Mouse (Mus musculus): ENCODE data around the gene Tepsin. TPM values are rescaled to one million over a fixed set of nuclear protein-coding genes. Genes with fewer than 3 reads are reported as not detected.

The Tepsin gene
- total RNA-seq (2021): 1 to 10 TPM; 4.2 to 5.6 TPM
- long read RNA-seq, experiment 1, transcript Tepsin-202 (13 exons, 2,770 nt): major isoform, 5 of 10 reads
- long read RNA-seq, experiment 1, partial matches to known transcripts: 1 of 10 reads
- long read RNA-seq, experiment 1, other reads (novel, unspliced or antisense): 4 of 10 reads
- long read RNA-seq, experiment 2, transcript Tepsin-202 (13 exons, 2,770 nt): major isoform, 7 of 12 reads
- long read RNA-seq, experiment 2, partial matches to known transcripts: 2 of 12 reads
- long read RNA-seq, experiment 2, other reads (novel, unspliced or antisense): 3 of 12 reads

DNA sequence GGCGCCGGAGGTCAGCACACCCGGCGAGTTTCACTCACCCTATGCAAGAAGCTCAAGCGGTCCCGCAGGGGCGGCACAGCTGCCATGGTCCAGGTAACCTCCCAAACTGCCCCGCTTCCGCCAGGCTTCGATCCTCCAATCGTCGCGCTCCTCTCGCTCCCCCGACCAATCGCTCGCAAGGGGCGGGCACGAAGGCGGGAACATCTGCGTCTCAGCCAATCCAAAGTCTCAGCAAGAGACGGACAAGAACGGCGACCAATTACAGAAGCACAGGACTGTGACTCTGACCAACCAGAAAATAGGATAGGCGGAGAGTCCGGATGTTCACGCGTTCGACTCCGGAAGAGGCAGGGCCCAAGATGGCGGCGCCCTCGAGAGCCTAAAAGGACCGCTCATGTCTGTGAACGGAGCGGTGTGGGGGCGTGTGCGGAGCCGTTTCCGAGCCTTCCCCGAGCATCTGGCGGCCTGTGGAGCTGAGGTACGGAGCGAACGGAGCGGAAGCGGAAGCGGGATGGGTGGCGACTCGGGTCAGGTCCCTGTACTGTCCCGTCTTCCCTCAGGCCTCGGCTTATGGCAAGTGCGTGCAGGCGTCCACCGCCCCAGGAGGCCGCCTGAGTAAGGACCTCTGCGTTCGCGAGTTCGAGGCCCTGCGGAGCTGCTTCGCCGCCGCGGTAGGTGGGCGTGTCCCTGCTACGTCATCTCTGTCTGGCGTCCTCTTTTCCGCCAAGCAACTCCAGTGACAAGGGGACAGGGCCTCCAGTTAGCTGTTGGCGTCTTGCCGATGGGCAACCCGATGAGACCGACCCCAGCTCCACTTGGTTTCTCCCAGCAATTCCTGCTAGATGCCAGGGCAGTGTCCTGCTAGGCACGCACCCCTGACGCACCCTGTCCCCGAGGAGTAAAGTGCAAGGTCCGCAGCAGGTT, at the start of gene Tepsin, which contains the start of gene Ndufaf8:
Gene Tepsin (minus strand): TSS at position 144 of the 924 bp plus-strand sequence.
Gene Ndufaf8 (plus strand): TSS at position 341 of the 924 bp plus-strand sequence.
- peak; percentile 92 to 100 for DNase-seq
- intact Hi-C loops (cut with DNase I): no loop called here

DNA sequence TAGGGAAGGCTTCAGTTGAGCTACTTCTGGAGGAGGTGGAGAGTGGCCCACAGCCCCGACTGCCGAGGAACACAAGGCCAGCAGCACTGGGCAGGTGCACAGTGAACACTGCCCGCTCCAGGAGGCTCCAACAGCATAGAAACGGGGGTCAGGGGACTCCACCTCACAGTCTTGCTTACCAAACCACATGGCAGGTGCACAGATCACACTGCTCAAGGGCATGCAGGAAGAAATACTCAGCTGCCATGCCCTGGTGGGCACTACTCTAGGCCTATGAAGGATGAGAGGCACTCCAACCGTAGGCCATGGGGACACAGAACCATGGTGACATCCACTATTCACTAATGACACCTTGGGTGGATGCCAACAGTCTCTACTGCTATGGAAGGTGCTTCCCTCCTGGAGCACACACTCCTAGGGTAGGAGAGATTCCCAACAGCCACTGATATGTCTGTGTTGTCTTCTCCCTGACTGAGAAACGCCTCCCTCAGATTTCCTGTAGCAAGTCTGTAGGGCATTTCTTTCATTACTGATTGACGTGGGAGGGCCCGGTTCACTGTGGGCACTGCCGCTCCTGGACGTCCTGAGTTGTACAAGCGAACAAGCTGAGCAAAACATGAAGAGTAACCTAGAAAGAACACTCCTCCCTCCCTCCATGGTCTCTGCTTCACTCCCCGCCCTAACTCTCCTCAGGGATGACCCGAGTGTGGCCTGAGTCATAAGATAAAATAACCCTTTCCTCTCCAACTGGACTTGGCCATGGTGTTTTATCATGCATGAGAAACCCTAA, 45.4 kb upstream of the Tepsin start:
- intact Hi-C loops (cut with DNase I): no loop called here
- no peak for DNase-seq

DNA sequence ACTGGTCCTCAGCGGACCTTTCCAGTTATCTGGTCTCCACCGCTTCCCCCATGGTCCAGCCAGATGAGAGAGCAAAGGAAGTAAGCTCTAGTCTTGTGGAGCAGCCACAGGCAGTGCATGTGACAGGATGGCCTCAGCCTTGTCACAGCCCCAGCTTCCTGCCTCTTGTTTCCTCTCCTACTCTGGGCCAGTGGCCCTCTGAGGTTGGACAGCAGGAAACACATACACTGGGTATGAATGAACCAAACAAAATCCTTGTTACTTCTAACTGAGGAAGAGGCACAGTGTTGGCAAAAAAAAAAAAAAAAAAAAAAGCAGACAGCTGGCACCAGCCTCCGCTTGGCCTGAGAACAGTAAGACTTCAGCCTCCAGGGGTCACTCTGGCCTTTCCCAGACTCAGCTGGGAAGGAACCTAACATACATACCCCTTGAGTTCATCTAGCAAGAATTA, 44.1 kb upstream of the Tepsin start:
- DNase-seq: peak in 1 of 2 experiments; percentile 46
- intact Hi-C loops (cut with DNase I): no loop called here

DNA sequence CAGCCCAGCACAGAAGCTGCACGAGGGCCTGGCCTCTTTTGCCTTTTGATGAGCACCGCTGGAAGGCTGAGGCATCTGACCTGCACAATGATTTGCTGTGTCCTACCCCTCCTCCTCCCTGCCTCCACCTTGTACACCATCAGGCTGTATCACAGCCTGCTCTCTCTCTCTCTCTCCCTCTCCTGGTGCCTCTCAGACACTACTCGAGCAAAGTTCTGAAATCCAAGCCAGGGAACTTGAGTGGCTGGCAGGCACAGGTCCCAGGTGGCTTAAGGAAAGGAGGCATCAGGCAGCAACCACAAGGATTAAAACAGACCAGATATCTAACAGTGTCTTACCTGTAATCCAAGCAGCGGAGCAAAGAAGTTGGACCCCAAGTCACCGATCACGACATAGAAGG, 41.7 kb upstream of the Tepsin start:
- intact Hi-C loops (cut with DNase I): no loop called here
- no peak for DNase-seq

DNA sequence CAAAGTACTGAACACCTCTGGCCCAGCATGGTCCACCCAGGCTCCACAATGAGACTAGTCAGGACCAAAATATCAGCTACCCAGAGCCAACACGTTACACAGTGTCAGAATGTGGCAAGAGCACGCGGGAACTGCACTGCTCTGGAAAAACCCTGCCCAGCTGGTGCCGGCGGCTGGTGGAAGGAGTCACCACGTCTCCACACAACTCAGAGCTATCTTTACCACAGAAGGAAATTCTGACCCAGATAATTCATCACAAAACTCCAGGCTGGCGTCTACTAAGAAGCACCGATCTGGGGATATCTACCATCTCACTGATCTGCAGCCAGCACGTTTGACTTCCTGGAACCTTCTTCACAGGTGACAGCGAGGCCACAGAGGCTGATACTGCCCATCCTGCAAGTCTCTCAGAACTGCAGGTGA, 40.8 kb upstream of the Tepsin start:
- no peak for DNase-seq
- intact Hi-C loops (cut with DNase I): no loop called here

DNA sequence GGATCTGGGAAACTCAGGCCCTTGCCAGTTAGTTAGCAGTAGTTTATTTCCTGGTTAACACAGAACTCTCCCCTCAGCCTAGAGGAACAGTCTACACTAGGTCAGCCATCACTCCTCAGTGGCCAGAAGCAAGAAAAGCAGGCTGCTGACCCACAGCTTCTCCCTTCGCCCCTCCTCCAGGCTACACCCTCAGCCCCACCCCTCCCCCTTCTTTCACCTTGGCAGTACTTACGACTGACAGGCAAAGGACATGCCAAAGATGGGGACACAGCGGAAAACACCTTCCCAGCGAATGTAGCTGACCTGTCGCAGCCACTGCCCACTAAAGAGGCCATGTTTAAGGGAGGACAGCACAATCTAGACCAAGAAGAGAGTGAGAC, 39.1 kb upstream of the Tepsin start:
- DNase-seq: no peak
- intact Hi-C loops (cut with DNase I): no loop called here

DNA sequence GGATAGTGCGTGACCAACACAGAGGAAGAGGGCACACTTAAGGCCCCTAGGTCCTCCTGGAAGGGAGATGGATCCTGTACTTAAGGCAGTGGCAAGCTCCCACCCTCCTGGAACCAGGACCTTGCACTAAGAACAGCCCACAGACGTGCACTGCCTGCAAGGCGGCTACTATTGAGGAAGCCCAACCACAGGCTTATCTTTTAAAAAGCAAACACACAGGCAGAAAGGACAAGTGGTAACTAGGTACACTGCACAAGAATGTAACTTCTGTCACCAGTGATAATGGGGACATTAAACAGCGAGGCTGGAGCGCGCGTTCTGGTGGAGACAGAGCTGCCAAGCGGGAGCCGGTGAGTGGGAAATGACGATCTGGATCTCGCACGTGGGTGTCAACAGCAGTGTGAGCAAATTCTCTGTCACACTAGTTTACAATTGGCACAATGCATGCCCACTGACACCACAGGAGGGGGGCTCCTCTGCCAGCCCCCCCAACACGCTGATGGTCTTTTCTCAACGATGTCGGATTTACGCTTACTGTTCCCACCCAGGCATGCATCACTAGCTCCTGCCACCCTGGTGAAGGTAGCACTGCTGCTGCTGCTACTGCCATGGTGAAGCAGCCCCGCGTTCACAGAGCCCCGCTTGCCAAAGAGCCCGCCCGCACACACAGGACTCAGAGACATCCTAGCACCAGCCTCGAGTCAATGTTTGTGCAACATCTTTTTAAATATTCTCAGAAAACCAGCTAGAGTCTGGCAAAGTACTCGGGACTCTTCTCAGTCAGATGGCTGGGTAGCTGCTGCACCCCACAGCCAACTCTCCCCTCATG, 38.5 kb upstream of the Tepsin start:
- no peak for DNase-seq

DNA sequence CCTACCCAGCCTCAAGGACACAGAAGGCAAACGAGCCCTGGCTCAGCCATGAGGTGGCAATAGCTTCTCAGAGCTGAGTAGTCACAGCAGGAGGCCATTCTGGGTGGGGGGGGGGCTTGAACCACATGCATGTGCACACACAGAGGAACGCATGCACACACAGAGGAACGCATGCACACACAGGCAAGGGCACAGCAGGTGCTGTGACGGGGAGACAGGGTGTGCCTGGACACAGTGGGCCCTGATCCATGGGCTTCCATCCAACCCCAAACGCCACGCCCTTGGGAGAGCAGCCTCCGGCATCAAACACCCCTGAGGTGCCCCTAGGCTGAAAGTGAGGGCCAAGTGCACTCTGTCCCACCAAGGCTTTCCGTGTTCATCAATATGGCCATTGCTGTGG, 37.7 kb upstream of the Tepsin start:
- DNase-seq: no peak
- intact Hi-C loops (cut with DNase I): no loop called here

More for the DNA sequence above, 38.5 kb upstream of the Tepsin start:
- intact Hi-C loops (cut with DNase I): no loop called here

DNA sequence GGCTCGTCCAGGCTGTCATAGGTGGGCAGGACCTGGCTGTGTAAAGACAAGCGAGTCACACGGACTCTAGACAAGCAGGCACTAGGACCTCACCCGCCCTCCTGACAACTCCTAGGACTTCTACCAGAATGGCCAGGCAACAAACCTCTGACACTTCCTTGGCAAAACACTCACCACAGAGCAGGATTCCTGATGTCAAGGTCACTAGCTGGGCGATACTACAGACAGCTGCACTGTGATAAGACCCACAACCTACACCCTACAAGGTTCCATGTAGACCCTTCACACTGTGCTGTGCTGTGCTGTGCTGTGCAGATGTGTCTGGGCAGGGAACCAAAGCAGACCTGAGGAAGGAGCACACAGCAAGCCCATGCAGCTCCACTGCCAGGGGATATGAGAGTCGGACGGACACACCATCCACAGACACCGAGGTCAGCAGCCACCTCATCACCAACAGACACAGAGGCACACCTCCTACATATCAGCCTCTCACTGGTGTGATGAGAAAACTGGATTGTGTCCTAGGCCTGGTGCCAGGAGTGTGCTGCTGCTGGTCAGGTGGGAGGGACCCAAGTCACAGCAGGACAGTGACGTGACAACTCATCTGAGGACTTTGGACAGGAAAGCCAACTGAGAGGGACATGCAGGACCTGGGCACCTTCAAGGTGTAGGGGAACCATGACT, 36.5 kb upstream of the Tepsin start:
- intact Hi-C loops (cut with DNase I): no loop called here
- DNase-seq: no peak

DNA sequence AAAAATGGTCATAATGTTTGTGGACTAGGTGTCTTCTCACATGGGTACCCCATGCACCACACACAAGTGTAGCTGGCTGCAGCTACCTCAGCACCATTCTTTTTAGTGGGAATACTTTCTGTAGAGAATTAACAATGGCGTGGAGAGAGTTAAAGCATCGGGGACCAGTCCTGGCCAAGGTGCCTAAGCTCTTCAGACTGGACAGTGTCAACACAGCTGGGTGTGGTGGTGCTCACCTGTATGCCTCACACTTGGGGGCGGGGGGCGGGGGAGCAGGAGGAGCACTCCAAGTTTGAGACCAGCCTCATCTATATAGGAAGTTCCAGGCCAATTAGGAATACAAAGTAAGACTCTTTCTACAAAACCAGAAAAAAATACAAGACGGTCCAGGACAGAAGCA, 35.6 kb upstream of the Tepsin start:
- no peak for DNase-seq
- intact Hi-C loops (cut with DNase I): no loop called here

DNA sequence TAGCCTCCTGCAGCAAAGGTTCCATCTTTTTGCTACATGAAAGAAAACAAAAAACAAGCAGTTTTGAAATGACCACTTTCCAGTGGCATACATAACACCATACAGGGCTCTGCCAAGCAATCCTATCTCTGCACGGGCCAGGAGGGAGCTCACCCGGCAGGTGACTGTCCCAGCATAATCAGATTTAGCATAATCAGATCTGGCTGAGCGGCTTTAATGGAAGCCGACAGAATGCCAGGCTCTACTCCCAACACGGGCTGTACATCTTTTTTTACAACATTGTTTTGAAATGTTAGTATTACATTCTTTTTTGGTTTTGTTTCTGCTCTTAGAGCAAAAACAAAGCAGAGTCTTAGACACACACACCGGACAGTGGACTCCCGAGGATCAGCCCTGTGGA, 30.8 kb upstream of the Tepsin start:
- intact Hi-C loops (cut with DNase I): no loop called here
- DNase-seq: no peak

DNA sequence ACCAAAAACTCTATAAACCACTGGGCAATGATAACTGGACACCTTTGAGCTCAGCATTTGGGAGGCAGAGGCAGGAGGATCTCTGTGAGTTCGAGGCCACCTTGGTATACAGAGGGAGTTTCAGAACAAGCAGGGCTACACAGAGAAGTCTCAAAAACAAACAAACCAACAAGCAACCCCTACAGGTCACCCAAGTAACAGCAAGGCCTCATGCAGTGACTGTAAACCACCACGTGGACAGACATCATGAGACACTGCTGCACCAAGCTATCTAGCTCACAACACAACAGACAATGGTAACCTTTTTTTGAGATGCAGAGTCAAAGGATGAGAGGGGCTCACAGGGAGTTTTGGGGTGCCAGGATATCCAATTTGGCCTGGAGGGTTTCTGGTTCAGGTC, 28.3 kb upstream of the Tepsin start:
- no peak for DNase-seq
- intact Hi-C loops (cut with DNase I): no loop called here

DNA sequence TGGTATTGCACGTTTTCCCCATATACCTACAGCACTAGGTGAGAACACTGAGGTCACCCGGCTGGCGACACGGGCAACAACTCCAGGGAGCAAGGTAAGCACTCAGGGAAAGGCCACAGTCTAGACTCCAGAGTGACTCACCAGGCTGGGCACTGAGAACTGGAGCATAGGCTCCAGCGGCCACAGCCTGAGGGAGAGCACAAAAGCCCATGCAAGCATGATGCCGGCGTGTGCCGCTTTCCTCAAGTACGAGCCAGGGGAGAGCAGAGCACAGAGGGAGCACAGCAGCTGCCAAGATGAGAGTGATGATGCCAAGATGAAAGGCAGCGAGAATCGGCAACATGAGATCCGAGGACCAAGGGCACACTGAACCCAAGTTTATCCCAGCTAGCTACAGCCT, 23.6 kb upstream of the Tepsin start:
- DNase-seq: no peak
- intact Hi-C loops (cut with DNase I): no loop called here

DNA sequence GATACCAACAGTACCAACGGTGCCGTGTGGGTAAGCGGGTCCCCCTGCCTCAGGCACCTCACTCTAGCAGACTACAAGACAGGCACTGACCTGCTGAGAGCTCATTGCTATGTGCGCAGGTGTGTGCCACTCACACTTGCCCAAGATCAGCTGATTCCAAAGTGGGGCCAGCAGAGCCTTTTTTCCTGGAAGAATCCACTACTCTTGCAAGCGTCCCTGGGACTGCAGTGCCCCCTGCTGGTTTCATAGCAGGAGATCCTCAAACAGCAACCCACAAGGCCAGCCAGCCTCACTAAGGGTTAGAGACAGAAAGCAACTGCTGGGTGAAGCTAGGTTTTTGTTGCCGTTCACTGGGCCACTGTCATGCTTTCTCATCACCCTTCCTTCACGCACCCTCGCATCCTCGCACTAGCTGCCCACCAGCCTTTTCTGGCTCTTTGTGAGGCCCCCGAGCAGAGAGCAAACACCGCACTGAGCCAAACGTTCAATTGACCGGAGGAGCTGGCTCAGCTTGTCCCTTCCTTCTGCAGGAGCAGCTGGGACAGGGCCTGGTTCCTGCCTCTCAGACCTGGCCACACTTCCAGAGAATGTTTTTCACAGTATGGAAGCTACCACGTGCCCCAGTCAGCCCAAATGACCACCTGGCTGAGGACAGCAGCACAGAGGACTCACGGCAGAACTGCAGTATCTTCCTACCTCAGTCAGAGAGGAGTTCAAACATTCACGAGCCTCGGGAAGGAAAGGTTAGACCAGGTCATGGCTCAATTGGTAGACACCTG, 22.3 kb upstream of the Tepsin start:
- intact Hi-C loops (cut with DNase I): no loop called here
- peak in 1 of 2 experiments; percentile 45 for DNase-seq

DNA sequence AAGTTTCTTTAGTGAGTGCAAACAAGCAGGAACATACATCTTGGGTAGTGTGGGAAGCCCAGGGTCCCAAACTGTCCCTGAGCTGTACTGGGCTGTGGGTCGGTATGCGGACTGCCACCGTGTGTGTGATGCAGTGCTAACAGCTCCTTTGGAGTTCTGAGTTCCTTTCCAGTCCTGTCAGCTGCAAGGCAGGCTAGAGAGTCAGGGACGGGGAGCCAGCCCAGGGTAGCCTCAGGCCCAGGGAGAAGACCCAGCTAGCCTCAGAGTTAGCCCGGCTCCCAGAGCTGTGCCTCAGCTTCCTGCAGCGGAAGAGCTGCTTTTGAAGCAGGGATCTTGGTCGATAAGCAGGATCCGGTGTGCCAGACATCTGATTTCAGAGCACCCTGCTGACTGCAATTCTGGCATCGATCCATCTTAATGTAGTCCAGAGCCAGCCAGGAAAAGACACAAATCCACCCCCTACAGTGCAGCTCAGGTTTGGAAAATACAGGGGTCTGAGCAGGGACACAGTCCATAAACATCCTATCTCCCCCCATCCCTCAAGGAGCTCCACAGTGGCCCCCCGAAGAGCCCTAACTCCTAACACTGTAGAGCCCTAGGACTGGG, 21.5 kb upstream of the Tepsin start:
- intact Hi-C loops (cut with DNase I): loop anchor here (5.0 kb wide), 1 partner anchor 47 kb away; no protein-coding TSS in a partner anchor
- no peak for DNase-seq

DNA sequence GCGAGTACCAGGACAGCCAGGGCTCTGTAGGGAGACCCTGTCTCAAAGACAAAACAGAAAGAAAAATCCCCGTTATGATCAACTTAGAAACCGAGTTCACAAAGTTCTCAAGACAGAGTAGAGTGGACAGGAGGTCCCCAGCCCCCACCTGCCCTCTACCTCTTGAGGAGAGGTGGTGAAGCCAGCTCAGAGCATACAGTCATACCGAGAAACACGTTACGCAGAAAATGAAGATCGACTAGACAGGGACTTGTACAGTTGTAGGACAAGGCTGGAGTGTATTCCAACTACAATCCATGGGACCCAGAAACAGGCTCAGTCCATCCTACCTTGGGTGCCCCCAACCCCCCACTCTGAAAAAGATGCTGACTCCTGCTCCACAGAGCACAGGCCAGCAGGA, 20.6 kb upstream of the Tepsin start:
- DNase-seq: no peak
- intact Hi-C loops (cut with DNase I): loop anchor here (5.0 kb wide), 1 partner anchor 48 kb away; no protein-coding TSS in a partner anchor

DNA sequence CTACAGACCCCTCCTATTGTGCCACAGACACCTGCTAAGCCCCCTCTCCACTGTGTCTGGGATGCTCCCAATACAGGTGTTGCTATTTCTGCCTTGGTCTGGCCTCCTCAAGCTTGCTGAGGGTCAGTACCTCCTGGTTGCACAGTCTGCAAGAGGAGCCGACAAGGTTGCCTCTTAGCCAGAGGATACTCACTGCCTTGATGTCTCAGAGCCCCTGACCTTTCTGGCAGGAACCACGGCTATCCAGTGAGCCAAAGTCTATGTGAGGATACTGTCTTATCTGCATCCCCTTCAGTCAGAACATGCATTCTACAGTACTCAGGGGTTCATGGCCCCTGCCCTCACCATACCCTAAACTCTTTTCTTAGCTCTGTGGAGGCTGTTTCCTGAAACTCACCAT, 19.1 kb upstream of the Tepsin start:
- intact Hi-C loops (cut with DNase I): loop anchor here (5.0 kb wide), 1 partner anchor 50 kb away; no protein-coding TSS in a partner anchor
- DNase-seq: no peak
